Mouse (Mus musculus) gastrocnemius, postnatal 14 days (tissue): ENCODE measurements around the gene Gp1ba. TPM values are rescaled to one million over a fixed set of nuclear protein-coding genes. Genes with fewer than 3 reads are reported as not detected.

ENCODE experiments used
- DNase-seq: peaks from one replicate; pipeline ENCODE4 v3.0.0; 2021; ENCODE audit warnings: mixed read lengths
- intact Hi-C: fragments of 180-260 bp; cut with DNase I; formaldehyde crosslinking; loops from one replicate; pipeline ENCODE4 v1.15.1; 2025; ENCODE audit warnings: low total_unique reads
- total RNA-seq, 2 experiments: library from RNA; stranded (reverse); gene quantifications; 2 replicates each; pipeline ENCODE4 v1.2.3; 2021

Gene Gp1ba
- total RNA-seq, 2 experiments from 2014 or later = 0.08 TPM; not detected in 1

DNA sequence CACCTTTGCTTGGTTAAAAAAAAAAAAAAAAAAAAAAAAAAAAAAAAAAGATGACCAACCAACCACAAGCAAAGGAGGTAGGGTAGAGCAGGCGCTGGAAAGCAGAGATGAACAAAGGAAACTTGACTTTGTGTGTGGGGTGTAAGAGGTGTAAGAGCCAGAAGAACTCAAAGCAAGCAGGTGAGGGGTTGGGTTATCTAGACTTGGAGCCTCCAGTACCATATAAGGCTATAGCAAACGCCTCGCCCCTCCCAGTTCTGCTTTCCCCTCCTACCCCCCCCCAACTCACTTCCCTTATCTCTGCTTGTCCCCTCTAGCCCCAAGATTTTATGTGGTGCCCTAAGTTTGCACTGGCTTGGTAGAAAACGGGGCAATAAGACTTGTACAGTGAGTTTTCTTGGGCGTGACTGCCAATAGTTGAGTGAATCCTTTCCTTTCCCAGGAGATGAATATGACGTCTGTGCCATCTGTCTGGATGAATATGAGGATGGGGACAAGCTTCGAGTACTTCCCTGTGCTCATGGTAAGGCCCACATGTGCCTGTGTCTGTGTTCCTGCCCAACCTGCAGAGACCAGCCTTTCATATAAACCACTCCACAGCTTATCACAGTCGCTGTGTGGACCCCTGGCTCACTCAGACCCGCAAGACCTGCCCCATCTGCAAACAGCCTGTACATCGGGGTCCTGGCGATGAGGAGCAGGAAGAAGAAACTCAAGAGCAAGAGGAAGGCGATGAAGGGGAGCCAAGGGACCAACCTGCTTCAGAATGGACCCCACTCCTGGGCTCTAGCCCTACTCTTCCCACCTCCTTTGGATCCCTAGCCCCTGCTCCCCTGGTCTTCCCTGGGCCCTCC is 11.6 kb downstream of the Gp1ba start:
- intact Hi-C loops = no loop called here
- DNase-seq = no peak

DNA sequence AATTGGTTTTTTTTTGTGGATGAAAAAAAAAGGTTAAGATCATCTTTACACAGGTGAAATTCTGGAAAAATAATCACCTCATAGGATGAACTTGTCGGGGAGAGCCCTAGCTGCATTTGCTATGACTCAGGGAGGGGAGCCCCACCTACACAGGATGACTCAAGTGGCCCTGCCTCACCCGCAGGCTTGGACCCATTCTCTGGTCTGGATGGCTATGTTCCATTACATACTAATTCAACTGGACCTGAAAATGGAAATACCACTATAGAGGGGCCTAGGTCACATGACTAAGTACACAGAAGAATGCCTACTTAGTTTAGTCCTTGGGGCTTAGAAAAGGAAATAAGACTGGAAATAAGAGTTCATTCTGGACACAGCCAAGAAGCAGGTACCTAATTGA is 12.5 kb downstream of the Gp1ba start:
- no peak for DNase-seq
- intact Hi-C loops = no loop called here

DNA sequence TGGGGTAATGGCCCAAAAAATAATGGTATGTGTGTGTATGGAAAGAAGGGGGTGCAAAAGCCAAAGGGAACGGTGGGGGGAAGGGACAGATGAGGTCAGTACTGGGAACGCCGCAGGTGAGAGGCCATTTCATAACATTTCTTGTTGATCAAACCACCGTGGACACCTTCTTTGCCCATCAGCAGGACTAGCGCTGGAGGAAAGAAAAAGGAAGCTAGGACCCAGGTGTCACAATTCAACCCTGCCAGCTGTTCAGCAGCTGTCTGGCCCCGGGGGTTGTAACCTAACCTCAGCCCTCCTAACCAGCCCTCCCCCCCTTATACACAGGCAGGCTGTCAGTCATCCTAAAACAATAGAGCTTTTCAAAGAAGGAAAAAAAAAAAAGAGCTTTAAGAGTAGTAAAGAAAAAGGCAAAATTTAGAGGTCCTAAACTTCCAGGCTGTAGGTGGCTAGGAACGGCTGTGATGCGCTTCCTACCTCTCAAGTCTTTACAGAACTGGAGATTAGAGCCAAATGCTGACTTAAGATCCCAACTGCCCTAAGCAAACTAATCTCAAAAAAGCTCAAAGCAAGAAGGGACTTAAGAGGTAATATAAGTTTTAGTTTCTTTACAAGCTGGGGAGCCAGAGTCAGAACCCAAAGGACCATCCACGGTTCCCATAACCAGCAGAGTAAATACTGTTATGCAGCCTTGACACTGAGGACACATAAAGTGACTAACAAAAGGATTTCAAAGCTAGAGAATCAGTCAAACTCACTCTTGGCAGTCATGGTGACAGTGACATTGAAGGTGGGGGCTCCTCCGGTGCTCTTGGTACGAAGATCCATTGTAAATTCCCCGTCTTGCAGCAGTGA is 13.3 kb downstream of the Gp1ba start:
- no peak for DNase-seq
- intact Hi-C loops = no loop called here

DNA sequence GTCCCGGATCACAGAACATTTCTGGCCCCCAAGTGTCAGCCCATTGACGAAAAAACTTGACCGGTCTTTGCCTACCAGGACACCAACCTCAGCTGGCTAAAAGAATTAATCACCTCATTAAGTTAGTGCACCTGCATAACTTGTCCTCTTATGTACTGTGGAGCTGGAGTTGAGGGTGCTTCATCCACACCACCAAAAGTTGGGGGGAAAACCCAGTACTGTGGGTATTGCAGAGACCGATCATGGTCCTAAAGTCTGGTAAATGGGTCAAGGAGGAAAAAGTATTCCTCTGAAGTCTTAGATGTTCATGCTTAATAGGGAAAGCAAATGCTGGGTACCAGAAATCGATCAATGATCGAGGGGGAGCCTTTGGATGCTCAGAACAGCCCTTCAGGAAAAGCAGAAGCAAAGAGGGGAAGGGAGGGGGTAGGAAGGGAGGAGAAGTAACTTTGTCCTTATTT is 14.0 kb downstream of the Gp1ba start:
- DNase-seq = no peak
- intact Hi-C loops = no loop called here

DNA sequence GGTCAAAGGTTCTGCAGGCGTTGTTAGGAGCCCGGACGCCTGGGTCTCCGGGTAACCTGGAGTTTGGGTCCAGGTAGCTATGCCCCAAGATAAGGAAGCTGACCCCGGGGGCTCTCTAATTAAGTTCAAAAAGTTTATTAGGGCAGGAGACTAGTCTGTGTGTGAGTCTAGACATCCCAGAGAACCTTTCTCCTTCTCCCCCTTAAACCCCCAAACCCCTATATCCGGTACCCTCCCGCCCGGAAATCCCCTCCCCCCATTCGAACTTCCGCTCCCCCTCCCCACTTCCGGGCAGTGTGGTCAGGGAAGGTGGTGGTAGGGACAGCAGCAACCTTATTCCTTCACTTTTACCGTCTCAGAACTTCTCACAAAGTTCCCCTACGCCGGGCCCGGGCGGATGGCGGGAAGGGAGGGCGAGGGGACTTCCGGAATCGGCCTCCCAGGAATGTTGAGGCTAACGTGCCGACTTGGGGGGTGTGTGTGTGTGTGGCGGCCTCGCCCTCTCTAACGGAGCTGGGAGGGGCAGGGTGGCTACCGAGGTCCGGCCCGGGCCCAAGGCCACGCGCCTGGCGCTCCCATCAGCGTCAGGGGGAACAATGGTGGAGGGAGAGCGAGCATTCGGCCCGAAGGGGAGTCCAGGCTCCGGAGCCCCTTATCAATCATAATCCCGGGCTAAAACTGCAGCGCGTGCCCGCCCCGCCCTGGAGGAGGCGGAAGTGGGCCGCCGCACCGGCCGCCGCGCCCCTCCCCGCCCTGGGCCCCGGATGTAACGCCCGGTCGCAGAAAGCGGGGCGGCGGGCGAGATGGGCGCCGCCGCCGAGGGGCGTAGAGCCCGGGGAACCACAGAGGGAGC is 14.6 kb downstream of the Gp1ba start:
- intact Hi-C loops = no loop called here
- DNase-seq = peak; percentile 70

DNA sequence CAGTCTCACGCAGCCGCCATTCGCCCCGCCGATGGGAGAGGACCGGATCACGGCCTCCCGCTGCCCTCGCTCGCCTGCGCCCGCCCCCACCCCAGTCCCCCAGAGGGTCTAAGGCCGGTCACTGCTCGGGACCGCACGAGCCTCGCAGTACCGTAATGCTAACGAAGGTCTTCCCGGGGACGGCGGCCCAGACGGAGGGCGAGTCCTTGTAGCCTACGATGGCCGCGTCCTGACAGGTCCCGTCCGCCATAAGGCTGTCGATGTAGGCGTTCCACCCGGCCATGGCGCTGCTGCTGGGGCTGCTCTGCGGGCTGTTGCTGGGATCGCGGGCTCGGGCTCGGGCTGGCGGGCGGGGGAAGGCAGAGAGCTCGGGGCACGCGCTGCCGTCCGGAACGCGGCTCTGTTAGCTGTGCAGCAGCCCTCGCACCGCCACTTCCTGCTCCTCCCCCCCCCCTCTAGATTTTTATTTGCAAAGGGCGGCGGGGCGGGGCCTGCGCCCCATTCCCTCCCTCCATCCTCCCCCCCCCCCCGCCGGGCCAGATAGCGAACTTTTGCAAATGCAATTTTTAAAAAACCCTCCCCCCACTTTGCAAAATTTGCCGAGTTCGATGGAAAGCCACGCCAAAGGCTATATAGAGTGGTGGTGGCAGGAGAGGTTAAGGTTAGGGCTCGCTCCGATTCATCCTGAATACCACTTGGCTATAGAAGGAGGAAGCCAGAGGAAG is 15.4 kb downstream of the Gp1ba start, which contains the start of gene Pfn1:
Gene Pfn1, minus strand, starts transcription at position 447 of the 725 bp plus-strand sequence.
- DNase-seq = peak; percentile 84
- intact Hi-C loops = no loop called here

DNA sequence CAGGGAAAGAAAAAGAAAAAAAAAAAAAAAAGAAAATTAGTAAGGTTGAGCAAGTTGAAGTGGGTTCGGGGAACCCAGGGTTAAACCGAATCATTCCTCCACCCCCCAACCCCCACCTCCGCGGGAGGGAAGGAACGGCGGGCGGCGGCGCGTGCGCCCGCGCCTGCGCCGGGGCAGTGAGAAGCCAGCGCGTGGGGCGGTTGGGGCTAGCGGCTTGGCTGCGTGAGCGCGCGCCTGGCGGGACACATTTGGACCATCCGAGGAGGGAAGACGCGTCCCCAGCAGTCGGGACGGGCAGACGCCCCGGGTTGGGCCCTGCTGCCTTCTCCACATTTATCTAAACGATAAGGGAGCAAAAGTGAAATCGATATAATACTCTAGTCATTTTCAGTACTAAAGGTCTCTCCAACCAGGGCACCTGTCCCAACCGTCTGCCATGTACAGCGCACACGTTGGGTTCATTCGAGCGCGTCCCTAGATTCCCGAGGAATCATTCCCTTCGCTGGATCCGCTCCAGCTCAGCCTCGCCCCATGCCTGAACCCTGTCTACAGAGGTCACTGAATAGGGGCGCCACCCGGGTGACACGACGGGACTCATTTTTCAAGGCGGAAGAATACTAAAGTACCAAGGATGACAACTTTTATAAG is 16.1 kb downstream of the Gp1ba start:
- DNase-seq = peak; percentile 92
- intact Hi-C loops = no loop called here

DNA sequence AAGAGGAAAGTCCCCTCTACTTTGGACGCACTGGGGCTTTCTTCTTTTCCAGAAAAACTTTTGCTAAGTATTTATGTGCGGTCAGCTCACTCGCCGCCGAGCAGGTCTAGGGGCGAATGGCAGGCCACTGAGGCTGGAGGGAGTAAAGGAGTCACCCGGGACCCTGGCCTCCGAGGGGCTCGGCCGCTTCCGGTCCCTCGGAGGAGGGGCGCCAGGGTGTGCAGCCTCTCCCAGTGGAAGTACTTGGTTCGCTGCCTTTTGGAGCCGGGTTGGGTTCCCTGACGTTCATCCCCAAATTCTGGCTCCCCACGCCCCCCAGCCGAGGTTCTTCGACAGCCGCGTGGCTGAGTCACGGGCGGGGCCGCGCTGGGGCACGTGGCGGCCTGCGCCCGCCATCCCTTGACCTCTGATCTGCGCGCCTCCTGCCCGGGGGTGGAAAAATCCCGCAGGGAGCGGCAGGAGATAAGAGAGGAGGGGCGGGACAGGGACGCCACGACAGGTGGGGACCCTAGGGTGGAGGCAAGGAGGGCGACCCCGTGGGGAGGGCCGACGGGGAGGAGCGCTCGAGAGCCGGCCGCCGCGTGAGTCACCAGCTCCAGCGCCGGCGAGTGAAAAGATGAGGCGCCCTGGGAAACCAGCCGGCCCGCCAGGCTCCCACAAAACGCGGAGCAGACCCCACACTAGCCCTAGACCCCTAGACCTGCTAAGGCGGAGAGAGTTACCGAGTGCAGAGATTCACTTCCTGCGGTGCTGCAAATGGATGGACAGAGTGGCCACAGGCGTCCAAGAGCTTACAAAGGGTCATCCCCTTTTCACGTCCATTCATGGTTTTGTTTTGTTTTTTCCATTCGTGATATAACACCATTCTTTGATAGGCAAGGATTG is 16.9 kb downstream of the Gp1ba start:
- DNase-seq = peak; percentile 84
- intact Hi-C loops = no loop called here

DNA sequence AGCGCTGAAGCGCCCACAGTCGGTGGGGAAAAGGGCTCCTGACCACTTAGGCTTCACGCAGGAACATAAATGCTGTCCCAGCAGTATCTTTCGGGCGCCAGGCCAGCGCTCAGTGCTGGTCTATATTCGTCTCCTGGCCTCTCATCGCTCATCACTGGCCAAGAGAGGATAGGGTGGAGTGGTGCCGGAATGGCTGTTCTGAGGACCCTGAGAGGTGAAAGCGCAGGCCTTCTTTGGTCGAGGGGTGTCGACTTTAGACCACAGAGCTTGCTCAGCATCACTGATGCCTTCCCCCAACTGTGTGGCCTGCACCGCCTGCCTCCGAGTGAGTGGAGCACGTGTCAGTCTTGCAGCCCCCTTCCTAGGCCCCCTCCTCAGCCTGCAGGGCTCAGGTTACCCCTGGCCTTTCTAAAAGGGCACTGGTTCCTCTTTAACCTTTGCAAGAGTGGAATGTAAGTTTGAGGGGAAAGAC is 17.6 kb downstream of the Gp1ba start:
- intact Hi-C loops = no loop called here
- peak; percentile 85 for DNase-seq

DNA sequence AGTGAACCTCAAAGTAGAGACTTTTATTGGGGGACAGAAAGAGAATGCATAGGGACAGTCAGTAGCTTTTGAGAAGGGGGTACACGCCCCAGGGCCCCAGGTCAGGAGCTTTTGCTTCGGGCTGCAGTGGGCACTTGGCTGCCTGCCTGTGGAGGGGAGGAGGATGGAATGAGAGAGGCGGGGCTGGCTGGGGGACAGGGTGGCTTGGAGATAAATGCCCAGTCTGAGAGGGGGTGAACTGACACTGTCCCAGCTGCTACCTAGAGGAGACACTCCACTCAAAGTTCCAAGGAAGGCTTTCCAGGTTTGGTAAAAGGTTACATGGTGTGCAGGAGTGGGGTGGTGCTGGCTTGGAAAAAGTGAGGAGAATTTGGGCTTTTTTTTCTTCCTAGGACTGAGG is 18.0 kb downstream of the Gp1ba start, which contains the start of gene Eno3:
Gene Eno3, plus strand, starts transcription at position 239 of the 400 bp plus-strand sequence.
- intact Hi-C loops = no loop called here
- DNase-seq = peak; percentile 80

DNA sequence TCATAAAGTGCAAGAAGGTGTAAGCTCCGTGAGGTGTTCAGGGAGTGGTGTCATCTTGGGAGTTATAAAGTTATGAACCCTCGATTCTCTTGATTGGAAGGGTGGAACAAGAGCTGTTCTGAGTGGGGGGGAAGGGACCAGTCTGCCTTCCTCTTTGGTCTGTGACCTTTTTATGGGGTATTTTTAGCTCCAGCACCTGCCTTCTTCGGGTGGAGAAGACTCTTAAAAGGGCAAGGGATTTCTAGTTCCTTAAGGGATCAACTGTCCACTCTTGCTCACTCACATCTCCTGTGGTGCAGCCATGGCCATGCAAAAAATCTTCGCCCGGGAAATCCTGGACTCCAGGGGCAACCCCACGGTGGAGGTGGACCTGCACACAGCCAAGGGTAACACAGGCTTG is 18.7 kb downstream of the Gp1ba start:
- DNase-seq = no peak
- intact Hi-C loops = no loop called here

DNA sequence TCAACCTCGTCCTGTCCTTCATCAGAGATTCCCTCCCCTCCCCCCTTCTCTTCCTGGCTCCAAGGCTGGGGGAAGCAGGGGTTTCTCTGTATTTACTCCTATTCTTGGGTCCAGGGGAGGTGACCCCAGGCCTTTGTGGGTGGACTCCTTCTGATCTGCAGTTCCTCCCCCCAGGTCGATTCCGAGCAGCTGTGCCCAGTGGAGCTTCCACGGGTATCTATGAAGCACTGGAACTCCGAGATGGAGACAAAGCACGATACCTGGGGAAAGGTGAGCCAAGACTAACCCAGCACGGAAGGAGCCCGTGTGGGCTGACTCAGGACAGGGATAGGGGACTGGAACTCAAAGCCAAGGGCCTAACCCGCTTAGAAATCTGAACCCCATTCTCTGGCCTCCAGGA is 19.1 kb downstream of the Gp1ba start:
- no peak for DNase-seq
- intact Hi-C loops = no loop called here

DNA sequence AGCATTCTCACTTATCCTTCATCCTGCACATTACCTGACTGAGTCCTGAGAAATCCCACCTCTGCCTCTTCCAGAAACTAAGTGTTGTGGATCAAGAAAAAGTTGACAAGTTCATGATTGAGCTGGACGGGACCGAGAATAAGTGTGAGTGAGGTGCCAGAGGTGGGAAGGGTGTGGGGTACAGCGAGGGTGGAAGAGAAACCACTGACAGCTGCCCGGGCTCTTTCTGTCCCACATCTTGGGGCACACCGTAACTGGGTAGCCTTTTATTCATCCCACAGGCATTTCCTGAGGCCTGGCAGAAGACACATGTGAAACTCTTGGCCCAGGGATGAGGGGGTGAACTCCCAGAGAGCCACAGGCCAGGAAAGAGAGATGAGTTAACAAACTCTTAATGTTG is 19.6 kb downstream of the Gp1ba start:
- DNase-seq = no peak
- intact Hi-C loops = no loop called here

DNA sequence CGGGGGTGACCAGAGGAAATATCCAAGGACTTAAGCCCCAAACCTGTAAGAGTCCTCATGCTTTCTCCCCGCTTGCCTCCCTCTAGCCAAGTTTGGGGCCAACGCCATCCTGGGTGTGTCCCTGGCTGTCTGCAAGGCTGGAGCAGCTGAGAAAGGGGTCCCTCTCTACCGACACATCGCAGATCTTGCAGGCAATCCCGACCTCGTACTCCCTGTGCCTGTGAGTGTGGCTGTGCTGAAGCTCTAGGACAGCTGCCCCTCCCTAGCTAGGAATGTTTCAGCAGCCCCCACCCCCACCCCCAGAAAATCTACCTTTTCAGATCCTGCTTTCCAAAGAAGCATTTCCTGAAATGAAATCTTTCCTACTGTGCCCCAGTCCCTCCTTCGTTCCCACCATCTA is 20.0 kb downstream of the Gp1ba start:
- DNase-seq = no peak
- intact Hi-C loops = no loop called here

DNA sequence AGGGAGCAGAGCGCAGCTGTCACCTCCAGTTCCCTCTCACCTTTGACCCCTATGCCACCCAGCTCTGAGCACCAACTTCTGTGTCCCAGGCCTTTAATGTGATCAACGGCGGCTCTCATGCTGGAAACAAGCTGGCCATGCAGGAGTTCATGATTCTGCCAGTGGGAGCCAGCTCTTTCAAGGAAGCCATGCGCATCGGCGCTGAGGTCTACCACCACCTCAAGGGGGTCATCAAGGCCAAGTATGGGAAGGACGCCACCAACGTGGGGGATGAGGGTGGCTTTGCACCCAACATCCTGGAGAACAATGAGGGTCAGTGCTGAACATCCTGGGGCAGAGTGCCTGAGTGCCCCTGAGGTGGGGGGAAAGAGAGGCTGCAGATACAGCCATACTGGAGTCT is 21.6 kb downstream of the Gp1ba start:
- intact Hi-C loops = no loop called here
- DNase-seq = no peak

DNA sequence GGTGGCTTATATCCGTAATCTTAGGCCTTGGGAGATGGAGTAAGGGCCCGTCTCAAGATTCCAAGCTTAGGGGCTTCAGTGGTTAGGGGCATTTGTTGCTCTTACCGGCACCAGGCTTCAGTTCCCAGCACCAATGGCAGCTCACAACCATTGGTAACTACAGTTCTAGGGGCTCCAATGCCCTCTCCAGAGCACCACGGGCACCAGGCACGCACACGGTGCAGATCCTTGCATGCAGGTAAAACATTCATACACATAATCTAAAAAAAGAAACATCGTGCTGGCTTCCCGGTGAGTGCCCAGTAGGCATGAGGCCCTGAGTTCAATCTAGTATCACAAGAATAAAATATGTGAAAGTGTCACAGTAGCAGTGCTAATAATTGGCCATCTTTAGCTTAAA is 24.2 kb downstream of the Gp1ba start:
- DNase-seq = no peak
- intact Hi-C loops = no loop called here

DNA sequence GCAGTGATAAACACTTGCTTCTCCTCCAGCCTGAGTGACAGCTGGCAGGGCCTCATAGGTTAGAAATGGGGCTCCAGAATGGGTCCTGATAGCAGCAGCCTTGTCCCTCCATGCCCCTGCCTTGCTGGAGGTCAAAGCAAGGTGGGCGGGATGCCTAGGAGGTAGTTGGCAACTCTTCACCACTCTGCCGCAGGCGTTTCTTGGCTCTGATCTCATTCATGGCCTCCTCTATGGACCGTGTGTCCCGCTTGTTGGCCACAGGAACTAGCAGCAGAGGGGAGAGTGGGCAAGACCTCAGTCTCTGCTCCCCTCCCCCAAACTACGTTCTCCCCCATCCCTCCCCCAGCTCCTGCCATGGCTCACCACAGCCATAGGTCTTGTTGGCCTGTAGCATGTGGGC is 25.0 kb downstream of the Gp1ba start:
- intact Hi-C loops = no loop called here
- DNase-seq = no peak
